Mouse (Mus musculus): ENCODE measurements around the gene Smg6. TPM values are rescaled to one million over a fixed set of nuclear protein-coding genes. Genes with fewer than 3 reads are reported as not detected.

The Smg6 gene
- polyA plus RNA-seq, 1 experiment from 2014 or later = 15.8 TPM

DNA sequence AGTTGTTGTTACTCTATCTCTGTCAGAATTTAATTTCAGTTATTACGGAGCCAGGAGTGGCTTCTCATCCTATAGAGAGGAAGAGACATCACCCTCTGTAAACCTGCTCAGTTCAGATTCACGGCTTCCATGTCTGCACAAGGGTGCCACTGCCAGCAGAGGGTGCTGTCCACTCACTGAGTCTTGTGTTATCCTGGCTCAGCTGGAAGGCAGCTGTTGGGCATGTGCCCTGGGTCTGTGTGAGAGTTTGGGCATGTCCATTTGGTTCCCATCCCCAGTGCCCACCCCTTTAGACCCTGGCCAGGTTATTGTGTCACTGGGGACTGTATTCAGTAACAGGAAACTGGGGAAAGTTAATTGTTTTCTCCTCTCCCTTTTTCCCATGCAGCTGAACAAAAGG, 55.8 kb downstream of the Smg6 start:
- no peaks in the 10 kb centered on the region for H3K9me3 ChIP-seq (replicated peaks; ENCODE audit: control insufficient read depth, low read length)
- 0 out of 2 replicates have a peak, but pooled peaks cover 3% of the 10 kb centered on the region for H3K4me1 ChIP-seq (ENCODE audit: control insufficient read depth, insufficient read depth, low read length)
- H3K27ac ChIP-seq (ENCODE audit: low read length) = peak overlapping the region; percentile 64; the same call in 1 of the 2 replicates
- H3K36me3 ChIP-seq (ENCODE audit: control insufficient read depth, insufficient read depth, low read length) = peaks cover 6% of the 10 kb centered on the region; the same call in 1 of the 2 replicates
- ATAC-seq (ENCODE audit: insufficient read depth, low FRiP score) = peak; percentile 73; the same call in 1 of the 2 replicates
- H3K27me3 ChIP-seq (ENCODE audit: control insufficient read depth, insufficient read depth, low read length) = no peaks in the 10 kb centered on the region
- no peak overlapping the region for H3K4me3 ChIP-seq (replicated peaks; ENCODE audit: low read length)
- no peak overlapping the region for H3K4me2 ChIP-seq (ENCODE audit: low read depth, low read length)
- 34% methylated on average over 2 of the region's 2 CpGs for WGBS
- no peak overlapping the region for H3K9ac ChIP-seq (ENCODE audit: low read length)

DNA sequence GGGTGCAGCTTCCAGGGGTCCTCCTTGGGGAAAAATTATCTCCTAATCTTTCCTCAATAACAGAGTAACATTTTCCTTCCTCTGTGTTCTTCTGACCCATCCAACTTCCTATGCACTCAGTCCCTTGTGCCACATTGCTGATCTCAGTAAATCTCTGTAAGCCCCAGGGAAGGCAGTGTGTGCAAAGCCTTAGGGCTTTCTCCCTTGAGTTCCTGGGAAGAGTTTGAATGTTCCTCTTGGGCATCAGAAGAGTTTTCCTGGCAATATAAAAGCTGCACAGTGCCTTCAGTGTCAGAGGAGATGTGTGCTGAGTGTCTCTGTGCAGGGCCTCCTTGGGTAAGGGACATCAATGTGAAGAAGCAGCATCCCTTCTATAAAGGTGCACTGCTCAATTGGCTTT, 56.6 kb downstream of the Smg6 start:
- ATAC-seq (ENCODE audit: insufficient read depth, low FRiP score) = no peak
- Histone ChIP-seq H3K4me2 (ENCODE audit: low read depth, low read length) (no peak overlapping the region), H3K9me3 (replicated peaks; ENCODE audit: control insufficient read depth, low read length) (no peaks in the 10 kb centered on the region), H3K36me3 (ENCODE audit: control insufficient read depth, insufficient read depth, low read length) (peaks cover 6% of the 10 kb centered on the region; the same call in 1 of the 2 replicates), H3K4me3 (replicated peaks; ENCODE audit: low read length) (no peak overlapping the region), H3K9ac (ENCODE audit: low read length) (no peak overlapping the region), H3K27me3 (ENCODE audit: control insufficient read depth, insufficient read depth, low read length) (no peaks in the 10 kb centered on the region), H3K4me1 (ENCODE audit: control insufficient read depth, insufficient read depth, low read length) (0 out of 2 replicates have a peak, but pooled peaks cover 3% of the 10 kb centered on the region), H3K27ac (ENCODE audit: low read length) (peak overlapping the region; percentile 64)

DNA sequence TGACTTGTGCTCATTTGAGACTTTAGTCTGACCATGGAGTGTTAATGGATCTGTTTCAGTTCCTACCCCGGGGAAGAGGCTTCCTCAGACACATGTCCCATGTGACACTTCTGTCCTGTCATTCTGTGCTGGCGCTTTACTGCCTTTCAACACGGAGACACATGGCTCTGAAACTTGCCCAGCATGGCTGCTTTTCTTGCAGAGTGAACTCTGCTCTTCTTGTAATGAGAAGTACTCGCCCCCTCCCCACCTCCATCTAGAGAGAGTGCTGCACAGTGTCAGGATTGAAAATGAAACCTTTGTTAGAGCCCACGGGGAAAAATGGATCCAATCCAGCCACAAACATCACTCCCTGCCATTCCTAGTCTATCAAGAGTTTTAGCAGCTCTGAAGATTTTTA, 62.5 kb downstream of the Smg6 start:
- peaks cover 20% of the 10 kb centered on the region for H3K4me1 ChIP-seq (ENCODE audit: control insufficient read depth, insufficient read depth, low read length)
- no peak overlapping the region for H3K4me2 ChIP-seq (ENCODE audit: low read depth, low read length)
- no peaks in the 10 kb centered on the region for H3K9me3 ChIP-seq (replicated peaks; ENCODE audit: control insufficient read depth, low read length)
- no peaks in the 10 kb centered on the region for H3K27me3 ChIP-seq (ENCODE audit: control insufficient read depth, insufficient read depth, low read length)
- 34% methylated on average over 5 of the region's 5 CpGs for WGBS
- ATAC-seq (ENCODE audit: insufficient read depth, low FRiP score) = no peak
- no peaks in the 10 kb centered on the region for H3K36me3 ChIP-seq (ENCODE audit: control insufficient read depth, insufficient read depth, low read length)
- H3K27ac ChIP-seq (ENCODE audit: low read length) = peak overlapping the region; percentile 60; the same call in 1 of the 2 replicates
- H3K4me3 ChIP-seq (replicated peaks; ENCODE audit: low read length) = no peak overlapping the region
- peak overlapping the region; percentile 50 for H3K9ac ChIP-seq (ENCODE audit: low read length)

DNA sequence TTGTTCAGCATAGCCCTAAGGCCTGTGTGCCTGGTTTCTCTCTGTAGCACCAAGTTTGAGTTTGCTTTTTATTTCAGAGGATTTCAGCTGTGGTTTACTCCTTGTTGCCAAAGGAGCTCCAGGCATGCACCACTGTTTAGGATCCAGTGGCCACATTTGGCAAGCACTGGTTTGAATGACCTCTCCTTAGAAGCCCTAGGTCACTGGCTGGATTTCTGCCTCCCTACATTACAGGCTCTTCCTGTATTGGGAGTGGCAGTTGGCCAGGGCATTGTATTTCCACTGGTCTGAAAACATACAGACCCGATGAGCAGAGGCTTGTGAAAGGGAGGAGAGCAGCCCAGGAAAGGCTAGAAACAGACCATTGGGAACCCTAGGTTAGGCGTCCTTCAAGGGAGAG, 63.4 kb downstream of the Smg6 start:
- no peaks in the 10 kb centered on the region for H3K27me3 ChIP-seq (ENCODE audit: control insufficient read depth, insufficient read depth, low read length)
- no peak overlapping the region for H3K4me3 ChIP-seq (replicated peaks; ENCODE audit: low read length)
- H3K9me3 ChIP-seq (replicated peaks; ENCODE audit: control insufficient read depth, low read length) = no peaks in the 10 kb centered on the region
- 69% methylated on average over 2 of the region's 2 CpGs for WGBS
- H3K4me1 ChIP-seq (ENCODE audit: control insufficient read depth, insufficient read depth, low read length) = peaks cover 20% of the 10 kb centered on the region
- peak overlapping the region; percentile 60; the same call in 1 of the 2 replicates for H3K27ac ChIP-seq (ENCODE audit: low read length)
- no peaks in the 10 kb centered on the region for H3K36me3 ChIP-seq (ENCODE audit: control insufficient read depth, insufficient read depth, low read length)
- no peak overlapping the region for H3K4me2 ChIP-seq (ENCODE audit: low read depth, low read length)
- ATAC-seq (ENCODE audit: insufficient read depth, low FRiP score) = no peak
- peak overlapping the region; percentile 3; the same call in 1 of the 2 replicates for H3K9ac ChIP-seq (ENCODE audit: low read length)

DNA sequence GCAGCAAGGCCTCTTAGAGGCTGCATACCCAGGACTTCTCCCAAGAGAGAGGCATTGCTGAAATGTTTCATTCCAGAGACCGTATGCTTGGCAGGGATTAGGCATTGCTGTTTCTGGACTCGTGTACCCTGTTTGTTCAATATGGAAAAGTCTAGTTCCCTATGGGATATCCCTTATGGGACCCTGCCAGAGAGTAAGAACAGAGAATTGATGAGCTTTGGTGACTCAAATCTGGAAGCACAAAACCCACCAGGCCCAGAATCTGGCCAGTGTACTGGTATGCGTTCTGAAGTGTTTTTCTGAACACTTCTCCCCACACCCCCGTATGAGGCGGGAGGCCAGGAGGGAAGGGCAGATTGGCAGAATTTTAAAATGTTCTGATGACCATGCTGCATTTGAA, 64.9 kb downstream of the Smg6 start:
- Histone ChIP-seq H3K27me3 (ENCODE audit: control insufficient read depth, insufficient read depth, low read length) (no peaks in the 10 kb centered on the region), H3K4me1 (ENCODE audit: control insufficient read depth, insufficient read depth, low read length) (peaks cover 20% of the 10 kb centered on the region), H3K4me2 (ENCODE audit: low read depth, low read length) (no peak overlapping the region), H3K4me3 (replicated peaks; ENCODE audit: low read length) (no peak overlapping the region), H3K9me3 (replicated peaks; ENCODE audit: control insufficient read depth, low read length) (no peaks in the 10 kb centered on the region), H3K36me3 (ENCODE audit: control insufficient read depth, insufficient read depth, low read length) (no peaks in the 10 kb centered on the region), H3K27ac (ENCODE audit: low read length) (no peak overlapping the region; the same call in 1 of the 2 replicates), H3K9ac (ENCODE audit: low read length) (no peak overlapping the region)
- no peak for ATAC-seq (ENCODE audit: insufficient read depth, low FRiP score)
- WGBS = 63% methylated on average over 5 of the region's 5 CpGs

DNA sequence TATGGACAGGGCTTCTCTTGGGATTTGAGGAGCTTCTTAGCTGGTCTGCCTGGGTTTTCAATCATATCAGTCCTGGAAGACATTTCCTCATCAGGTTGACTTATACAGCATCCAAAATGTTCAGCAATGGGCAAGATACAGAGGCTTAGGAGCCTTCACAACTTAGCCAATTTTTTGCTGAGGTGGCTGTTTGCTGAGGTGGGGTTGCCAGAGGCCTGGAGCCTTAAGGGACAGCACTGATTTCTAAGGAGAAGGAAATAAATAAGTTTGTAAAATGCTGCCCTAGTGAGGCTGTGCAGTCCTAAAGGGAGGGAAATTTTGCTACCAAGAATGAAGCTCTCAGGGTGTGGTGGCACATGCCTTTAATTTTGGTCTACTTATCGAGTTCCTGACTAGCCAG, 65.7 kb downstream of the Smg6 start:
- H3K36me3 ChIP-seq (ENCODE audit: control insufficient read depth, insufficient read depth, low read length) = no peaks in the 10 kb centered on the region
- no peak overlapping the region for H3K9ac ChIP-seq (ENCODE audit: low read length)
- WGBS = 91% methylated on average over 1 of the region's 1 CpGs
- H3K27ac ChIP-seq (ENCODE audit: low read length) = no peak overlapping the region; the same call in 1 of the 2 replicates
- H3K4me1 ChIP-seq (ENCODE audit: control insufficient read depth, insufficient read depth, low read length) = peaks cover 18% of the 10 kb centered on the region
- ATAC-seq (ENCODE audit: insufficient read depth, low FRiP score) = no peak
- no peaks in the 10 kb centered on the region for H3K9me3 ChIP-seq (replicated peaks; ENCODE audit: control insufficient read depth, low read length)
- no peak overlapping the region for H3K4me3 ChIP-seq (replicated peaks; ENCODE audit: low read length)
- H3K27me3 ChIP-seq (ENCODE audit: control insufficient read depth, insufficient read depth, low read length) = no peaks in the 10 kb centered on the region
- no peak overlapping the region for H3K4me2 ChIP-seq (ENCODE audit: low read depth, low read length)

DNA sequence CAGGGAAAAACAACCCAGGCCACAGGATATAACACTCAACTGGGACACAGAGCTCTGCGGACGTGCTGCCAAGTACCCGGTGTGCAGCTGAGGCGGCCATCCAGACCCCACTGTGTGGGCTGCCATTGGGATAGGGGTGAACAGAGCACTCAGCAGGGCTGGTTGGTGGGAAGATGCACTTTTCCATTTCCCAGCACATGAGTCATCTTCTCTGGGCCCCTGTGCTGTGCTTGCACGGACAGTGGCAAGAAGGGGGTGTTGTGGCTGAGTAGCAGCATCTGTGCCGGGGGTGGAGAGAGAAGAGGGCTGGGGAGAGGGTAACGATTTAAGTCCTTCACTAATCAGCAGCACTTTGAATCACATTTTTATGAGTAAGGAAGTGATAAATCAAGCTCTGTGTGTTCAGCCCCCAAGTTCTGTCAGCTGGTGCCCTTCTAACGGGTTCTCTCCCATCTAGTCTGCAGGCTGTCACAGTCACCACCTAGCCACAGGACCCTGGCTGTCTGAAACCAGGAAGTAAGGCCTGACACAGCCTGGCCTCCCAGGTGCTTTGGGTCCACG, 66.9 kb downstream of the Smg6 start:
- H3K27ac ChIP-seq (ENCODE audit: low read length) = peak overlapping the region; percentile 68
- H3K9me3 ChIP-seq (replicated peaks; ENCODE audit: control insufficient read depth, low read length) = no peaks in the 10 kb centered on the region
- H3K4me2 ChIP-seq (ENCODE audit: low read depth, low read length) = no peak overlapping the region
- no peak overlapping the region for H3K9ac ChIP-seq (ENCODE audit: low read length)
- no peaks in the 10 kb centered on the region for H3K27me3 ChIP-seq (ENCODE audit: control insufficient read depth, insufficient read depth, low read length)
- peak; percentile 29 for ATAC-seq (ENCODE audit: insufficient read depth, low FRiP score)
- 56% methylated on average over 9 of the region's 9 CpGs for WGBS
- H3K4me1 ChIP-seq (ENCODE audit: control insufficient read depth, insufficient read depth, low read length) = peaks cover 18% of the 10 kb centered on the region
- H3K4me3 ChIP-seq (replicated peaks; ENCODE audit: low read length) = no peak overlapping the region
- no peaks in the 10 kb centered on the region for H3K36me3 ChIP-seq (ENCODE audit: control insufficient read depth, insufficient read depth, low read length)

DNA sequence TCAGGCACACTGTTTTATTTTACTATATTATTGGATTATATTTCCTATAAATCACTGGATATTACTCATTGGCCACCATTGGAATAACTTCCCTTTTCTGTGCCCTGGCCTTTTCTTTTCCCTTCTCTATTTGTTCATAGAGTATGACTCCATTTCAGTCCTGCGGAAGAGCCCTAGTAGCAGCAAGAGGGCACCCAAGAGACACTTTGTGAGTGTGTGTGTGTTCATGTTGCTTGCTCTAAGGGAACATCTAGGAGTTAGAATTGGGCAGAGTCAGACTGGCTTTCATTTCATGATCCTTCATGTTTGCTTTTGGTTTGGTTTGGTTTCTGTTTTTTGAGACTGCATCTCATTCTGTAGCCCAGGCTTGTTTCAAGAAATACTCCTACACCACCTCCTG, 68.5 kb downstream of the Smg6 start:
- H3K4me3 ChIP-seq (replicated peaks; ENCODE audit: low read length) = no peak overlapping the region
- ATAC-seq (ENCODE audit: insufficient read depth, low FRiP score) = no peak
- no peaks in the 10 kb centered on the region; the same call in 1 of the 2 replicates for H3K36me3 ChIP-seq (ENCODE audit: control insufficient read depth, insufficient read depth, low read length)
- no peak overlapping the region for H3K27ac ChIP-seq (ENCODE audit: low read length)
- no peaks in the 10 kb centered on the region for H3K27me3 ChIP-seq (ENCODE audit: control insufficient read depth, insufficient read depth, low read length)
- no peaks in the 10 kb centered on the region for H3K9me3 ChIP-seq (replicated peaks; ENCODE audit: control insufficient read depth, low read length)
- H3K4me1 ChIP-seq (ENCODE audit: control insufficient read depth, insufficient read depth, low read length) = peaks cover 4% of the 10 kb centered on the region; the same call in 1 of the 2 replicates
- WGBS = 72% methylated on average over 1 of the region's 1 CpGs
- H3K9ac ChIP-seq (ENCODE audit: low read length) = no peak overlapping the region
- H3K4me2 ChIP-seq (ENCODE audit: low read depth, low read length) = no peak overlapping the region

DNA sequence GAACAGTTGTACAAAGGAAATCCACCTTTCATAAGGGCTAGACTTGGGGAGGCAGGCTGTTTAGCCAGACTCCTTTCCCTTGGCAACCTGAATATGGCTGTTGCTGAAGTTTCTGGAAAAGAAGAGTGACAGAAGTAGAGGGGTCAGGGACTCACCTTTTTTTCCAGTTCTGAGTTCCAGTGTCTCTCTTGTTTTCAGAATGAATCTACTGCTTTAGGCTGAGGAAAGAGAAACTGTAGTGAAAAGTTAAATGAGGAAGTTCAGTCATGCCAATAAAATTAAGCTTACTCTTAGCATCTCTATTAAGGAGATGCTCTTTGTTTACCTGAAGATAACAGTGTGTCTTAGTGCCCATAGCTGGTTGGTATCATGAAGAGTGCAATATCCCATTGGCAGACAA, 69.2 kb downstream of the Smg6 start:
- H3K36me3 ChIP-seq (ENCODE audit: control insufficient read depth, insufficient read depth, low read length) = no peaks in the 10 kb centered on the region; the same call in 1 of the 2 replicates
- ATAC-seq (ENCODE audit: insufficient read depth, low FRiP score) = no peak

More for the DNA sequence above, 69.2 kb downstream of the Smg6 start:
- no peak overlapping the region for H3K9ac ChIP-seq (ENCODE audit: low read length)
- peaks cover 4% of the 10 kb centered on the region; the same call in 1 of the 2 replicates for H3K4me1 ChIP-seq (ENCODE audit: control insufficient read depth, insufficient read depth, low read length)
- no peak overlapping the region for H3K4me2 ChIP-seq (ENCODE audit: low read depth, low read length)
- no peak overlapping the region for H3K4me3 ChIP-seq (replicated peaks; ENCODE audit: low read length)
- no peaks in the 10 kb centered on the region for H3K9me3 ChIP-seq (replicated peaks; ENCODE audit: control insufficient read depth, low read length)
- H3K27ac ChIP-seq (ENCODE audit: low read length) = no peak overlapping the region
- H3K27me3 ChIP-seq (ENCODE audit: control insufficient read depth, insufficient read depth, low read length) = no peaks in the 10 kb centered on the region
